Mouse (Mus musculus) heart, adult 8-10 months (tissue): Measurements from ENCODE around the gene Egfl6. TPM values are rescaled to one million over a fixed set of nuclear protein-coding genes. Genes with fewer than 3 reads are reported as not detected.
"Not testable (repeated sequence)": the region's sequence is repeated elsewhere in the genome, so short reads cannot be mapped to it uniquely, and the experiment has no call there.

Source experiments
- DNase-seq: peaks from one replicate; pipeline ENCODE4 v3.0.0; 2022; ENCODE audit warnings: low spot score
- total RNA-seq, 4 experiments: library from RNA; stranded (reverse); gene quantifications; 2 replicates each; pipeline ENCODE4 v1.2.4; 2022

Gene Egfl6
- total RNA-seq, 4 experiments from 2014 or later, result 0.09 to 0.72 (median 0.47) TPM; not detected in 1

DNA sequence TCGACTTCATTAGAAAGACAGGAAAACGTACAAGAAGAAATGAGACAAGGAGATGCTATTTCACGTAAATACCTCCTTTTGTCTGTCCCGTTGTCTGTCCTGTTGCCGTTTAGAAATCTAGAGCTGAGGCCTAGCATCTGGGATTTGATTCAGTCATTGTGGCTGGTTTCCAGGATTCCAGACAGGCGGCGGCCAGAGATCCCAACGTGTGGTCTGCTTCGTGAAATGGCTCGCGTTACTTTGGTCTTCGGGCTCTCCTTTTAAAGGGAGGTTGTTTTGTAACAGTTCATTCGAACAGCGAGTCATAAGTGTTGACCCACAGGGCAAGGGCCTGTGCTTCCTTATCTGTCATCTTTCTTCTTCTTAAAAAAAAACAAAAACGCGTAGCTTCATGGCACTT is 67.2 kb downstream of the Egfl6 start, which contains the start of gene Tceanc:
TSS of gene Tceanc (minus strand) at position 223 of the 400 bp plus-strand sequence.
- no peak for DNase-seq

- no peak for DNase-seq
These were observed 68.9 kb downstream of the Egfl6 start for GRCm38 (mm10) chrX:166516631-166517030.

DNA sequence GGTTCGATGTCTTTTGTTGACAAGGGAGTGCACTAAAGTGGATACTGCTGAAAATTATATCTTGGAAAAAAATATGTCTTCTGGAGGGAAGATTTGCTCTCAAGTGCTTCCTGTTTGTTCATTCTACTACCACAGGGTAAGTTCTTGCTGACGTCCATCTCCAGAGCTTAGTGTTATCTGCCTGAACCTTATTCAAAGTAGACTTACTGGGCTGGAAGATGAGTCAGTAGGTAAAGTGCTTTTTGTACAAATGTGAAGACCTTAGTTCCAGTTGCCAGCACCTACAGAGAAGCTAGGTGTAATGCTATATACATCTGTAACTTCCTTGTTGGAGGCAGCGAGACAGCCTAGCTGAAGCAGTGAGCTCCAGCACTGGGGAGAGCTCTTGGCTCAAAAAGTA is 69.6 kb downstream of the Egfl6 start:
- DNase-seq, result no peak

- not testable (repeated sequence) for DNase-seq
These were observed 71.5 kb downstream of the Egfl6 start for GRCm38 (mm10) chrX:166514035-166514434.

GRCm38 (mm10) chrX:166512071-166512470 is 73.4 kb downstream of the Egfl6 start:
- DNase-seq, result no peak

DNA sequence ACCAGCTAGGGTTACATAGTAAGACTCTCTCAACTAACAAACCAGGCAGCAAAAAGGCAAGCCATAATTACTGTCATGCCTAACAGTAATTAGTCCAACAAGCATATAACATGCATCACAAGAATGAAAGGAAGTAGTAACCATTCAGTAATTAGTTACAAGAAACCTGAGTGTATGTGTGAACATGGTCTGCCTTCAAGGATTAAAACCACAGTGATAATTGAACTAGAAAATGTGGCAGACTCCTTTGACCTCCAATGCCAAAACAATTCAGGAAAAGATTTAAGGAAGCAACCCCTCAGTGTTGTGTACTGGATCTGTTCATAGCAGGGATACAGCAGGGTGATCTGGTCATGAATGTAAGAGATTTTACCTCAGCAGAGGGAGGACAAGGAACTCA is 74.4 kb downstream of the Egfl6 start:
- DNase-seq, result no peak

DNA sequence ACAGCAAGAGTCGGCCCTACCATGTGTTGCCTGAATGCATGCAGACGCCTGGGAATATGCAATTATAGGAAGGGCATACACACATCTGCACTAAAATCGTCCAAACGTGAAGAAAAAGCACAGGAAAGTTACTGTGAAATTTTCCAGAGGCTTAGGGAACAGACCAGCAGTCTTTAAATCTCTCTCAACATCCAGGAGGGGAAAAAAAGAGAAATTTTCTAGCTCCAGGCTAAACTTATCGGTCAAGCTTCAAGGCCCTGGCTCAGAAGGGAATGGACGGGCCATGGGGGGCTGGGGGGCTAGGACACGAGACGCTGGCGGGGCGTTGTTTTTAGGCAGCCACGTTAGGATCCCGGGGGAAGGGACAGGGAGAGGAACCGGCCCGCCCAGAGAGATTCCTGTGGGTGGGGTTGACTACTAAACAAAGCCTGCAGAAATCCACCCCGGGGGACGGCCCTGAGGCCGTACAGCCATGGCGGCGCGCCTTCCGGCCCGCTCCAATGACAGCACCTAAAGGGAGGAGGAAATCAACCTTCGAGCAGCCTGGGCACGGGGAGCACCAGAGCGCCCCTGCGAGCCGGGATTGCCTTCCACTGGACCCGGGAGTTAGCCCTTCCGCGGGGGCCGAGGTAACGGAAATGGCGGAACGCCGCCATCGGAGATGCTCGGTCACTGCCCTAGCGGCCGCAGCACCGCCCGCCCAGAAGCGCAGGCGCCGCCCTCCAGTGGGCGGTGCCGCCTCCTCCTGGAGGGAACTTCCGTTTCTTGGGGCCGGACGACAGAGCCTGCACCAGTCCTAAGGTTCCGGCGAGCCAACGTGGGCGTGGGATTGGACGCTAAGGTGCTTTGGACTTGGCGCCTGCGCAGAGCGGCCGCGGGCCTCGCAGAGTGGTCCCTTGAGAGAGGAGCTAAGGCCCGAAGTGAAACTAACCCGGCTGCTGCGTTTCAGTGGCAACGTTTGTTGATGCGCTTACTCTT is 75.5 kb downstream of the Egfl6 start:
- peak; percentile 92 for DNase-seq

- DNase-seq, result no peak
These were observed 81.1 kb downstream of the Egfl6 start for GRCm38 (mm10) chrX:166504421-166504820.

- no peak for DNase-seq
These were observed 85.9 kb downstream of the Egfl6 start for GRCm38 (mm10) chrX:166499496-166500190.

- no peak for DNase-seq
These were observed 87.7 kb downstream of the Egfl6 start for GRCm38 (mm10) chrX:166497771-166498170.

DNA sequence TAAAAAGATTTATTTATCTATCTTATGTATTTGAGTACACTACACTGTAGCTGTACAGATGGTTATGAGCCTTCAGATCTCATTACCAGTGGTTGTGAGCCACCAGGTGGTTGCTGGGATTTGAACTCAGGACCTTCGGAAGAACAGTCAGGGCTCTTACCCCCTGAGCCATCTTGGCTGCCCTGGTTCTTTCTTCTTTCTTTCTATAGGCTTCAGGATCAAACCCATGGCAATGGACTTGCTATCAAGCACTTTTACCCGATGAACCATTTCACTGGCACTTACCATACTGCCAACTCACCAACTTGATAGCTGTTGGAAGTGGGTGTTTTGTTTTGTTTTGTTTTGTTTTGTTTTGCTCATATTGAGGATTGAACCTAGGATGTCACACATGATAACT is 90.5 kb downstream of the Egfl6 start:
- no peak for DNase-seq

GRCm38 (mm10) chrX:166479365-166479983 is 106.0 kb downstream of the Egfl6 start, which contains the start of gene Rab9:
Gene Rab9, minus strand, starts transcription at chrX:166479867.
- peak; percentile 86 for DNase-seq

DNA sequence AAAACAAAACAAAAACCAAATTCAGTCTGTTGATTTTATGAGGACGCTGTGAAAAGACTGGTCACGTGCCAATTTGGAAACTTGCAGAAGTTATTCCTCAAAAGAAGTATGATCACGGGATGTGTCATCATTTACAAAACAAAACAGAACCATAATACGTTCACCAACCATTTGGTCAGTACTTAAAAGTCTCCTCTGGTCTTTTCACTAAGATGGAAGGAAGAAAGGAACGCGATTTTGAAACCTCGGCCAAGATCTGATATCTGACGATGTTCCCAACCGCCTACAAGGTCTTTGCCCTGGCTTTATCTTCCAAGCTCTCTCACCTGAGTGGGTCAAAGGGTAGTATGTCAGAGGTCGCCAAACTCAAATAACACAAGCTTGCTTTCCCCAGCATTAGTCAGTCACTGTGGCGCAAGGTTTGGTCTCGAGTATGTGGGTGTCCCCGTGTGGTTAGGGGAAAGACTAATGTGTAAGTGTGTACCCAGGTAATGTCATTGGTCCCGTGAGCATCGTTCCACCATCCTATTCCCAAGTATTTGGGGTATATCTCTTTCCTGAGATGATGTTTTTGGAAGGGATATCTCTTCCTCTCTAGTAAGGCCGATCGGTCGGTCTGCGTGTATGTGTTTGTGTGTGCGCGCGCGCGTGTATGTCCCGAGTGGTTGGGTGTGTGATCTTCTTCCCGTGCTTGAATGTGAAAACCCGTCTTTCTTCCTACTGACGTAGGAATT is 106.7 kb downstream of the Egfl6 start:
- DNase-seq, result peak; percentile 21

DNA sequence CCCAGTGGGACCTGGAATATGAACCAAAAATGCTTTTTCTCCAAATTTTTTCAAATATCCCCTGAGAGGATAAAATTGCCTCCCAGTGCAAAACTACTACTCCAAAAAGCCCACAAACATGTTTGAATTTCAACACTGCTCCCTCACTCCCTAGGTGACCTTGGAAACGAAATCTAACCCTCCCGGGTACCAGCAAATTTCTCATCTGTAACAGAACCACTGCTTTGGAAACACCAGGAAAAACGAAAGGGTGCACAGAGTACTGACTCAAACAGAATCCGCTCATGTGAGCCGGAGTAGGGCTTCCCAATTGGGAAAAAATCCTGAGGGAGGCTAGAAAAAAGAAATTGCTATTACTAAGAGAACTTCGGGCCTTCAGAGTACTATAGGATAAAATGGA is 108.1 kb downstream of the Egfl6 start:
- DNase-seq, result no peak

Other genes with a start within 250 kb of the Egfl6 start
- 10 to 100 TPM; 13.7 to 18.3 (median 15.3) TPM for gene Trappc2, start 145.1 kb downstream of the Egfl6 start, total RNA-seq
- 1 to 10 TPM; 4.1 to 6.0 (median 4.7) TPM for gene Ofd1, start 145.0 kb downstream of the Egfl6 start, total RNA-seq
- gene Rab9, start 105.9 kb downstream of the Egfl6 start, total RNA-seq, result 10 to 100 TPM; 23.2 to 25.8 (median 25.4) TPM
- 1 to 10 TPM; 1.4 to 5.6 (median 2.2) TPM for gene Tceanc, start 67.2 kb downstream of the Egfl6 start, total RNA-seq